Mouse (Mus musculus) MEL (cell line): Measurements from ENCODE around the gene Slc37a4. TPM values are rescaled to one million over a fixed set of nuclear protein-coding genes. Genes with fewer than 3 reads are reported as not detected.

Experiments used
- DNase-seq: peaks from one replicate; pipeline ENCODE4 v3.0.0; 2011; ENCODE audit warnings: low read depth, low spot score
- H3K27ac ChIP-seq: 2 replicates; pipeline ENCODE4 v1.5.1; 2012; ENCODE audit warnings: low read depth, mild to moderate bottlenecking, control low read depth, low read length, moderate library complexity; ENCODE audit not compliant: control insufficient read depth
- H3K27me3 ChIP-seq, 2 experiments: fragments of 150-350 bp in 1 of 2; sonication (generic) in 1 of 2; 2 replicates each; pipeline ENCODE4 v1.6.1; 2012; ENCODE audit warnings: low read length in 2 of 2, mild to moderate bottlenecking in 2 of 2, improper control_type of control experiment in 1 of 2, moderate library complexity in 1 of 2; ENCODE audit not compliant: insufficient read depth in 2 of 2, control insufficient read depth in 1 of 2
- H3K36me3 ChIP-seq, 2 experiments: 2 replicates each; pipeline ENCODE4 v1.6.1; 2012 to 2014; ENCODE audit warnings: low read length in 2 of 2, improper control_type of control experiment in 1 of 2, inconsistent platforms in 1 of 2, mild to moderate bottlenecking in 1 of 2; ENCODE audit not compliant: insufficient read depth in 2 of 2, control insufficient read depth in 1 of 2
- H3K4me1 ChIP-seq, 2 experiments: fragments of 150-350 bp in 1 of 2; sonication (generic) in 1 of 2; 2 replicates each; pipeline ENCODE4 v1.6.1; 2012; ENCODE audit warnings: low read length in 2 of 2, improper control_type of control experiment in 1 of 2, mild to moderate bottlenecking in 1 of 2; ENCODE audit not compliant: insufficient read depth in 2 of 2, control insufficient read depth in 1 of 2
- H3K4me3 ChIP-seq, 2 experiments: fragments of 150-350 bp in 1 of 2; sonication (generic) in 1 of 2; 2 replicates each; pipeline ENCODE4 v1.5.1; 2012; ENCODE audit warnings: low read depth in 2 of 2, low read length in 2 of 2, mild to moderate bottlenecking in 2 of 2, moderate library complexity in 2 of 2, control low read depth in 1 of 2, improper control_type of control experiment in 1 of 2; ENCODE audit not compliant: control insufficient read depth in 1 of 2, insufficient read depth in 1 of 2
- H3K79me2 ChIP-seq: 2 replicates; pipeline ENCODE4 v1.6.1; 2012; ENCODE audit warnings: mild to moderate bottlenecking, low read length, moderate library complexity; ENCODE audit not compliant: control insufficient read depth, poor library complexity, insufficient read depth
- H3K9ac ChIP-seq: 2 replicates; pipeline ENCODE4 v1.6.1; 2012; ENCODE audit warnings: low read depth, mild to moderate bottlenecking, control low read depth, low read length, moderate library complexity; ENCODE audit not compliant: control insufficient read depth, poor library complexity, severe bottlenecking
- H3K9me3 ChIP-seq: fragments of 150-350 bp; sonication (generic); replicated peaks from 2 replicates; pipeline ENCODE4 v1.6.1; 2012; ENCODE audit warnings: mild to moderate bottlenecking, low read length, improper control_type of control experiment, moderate library complexity; ENCODE audit not compliant: insufficient read depth
- CTCF ChIP-seq, 3 experiments: IDR thresholded peaks in 2 of 3; conservative IDR thresholded peaks in 1 of 3; 2 replicates each; pipeline ENCODE4 v1.5.1; 2011 to 2012; ENCODE audit warnings: low read length in 3 of 3, low read depth in 2 of 3, mild to moderate bottlenecking in 2 of 3, improper control_type of control experiment in 1 of 3, inconsistent platforms in 1 of 3, mixed read lengths in 1 of 3, moderate library complexity in 1 of 3; ENCODE audit not compliant: control insufficient read depth in 1 of 3, insufficient read depth in 1 of 3, poor library complexity in 1 of 3, severe bottlenecking in 1 of 3
- MEF2A ChIP-seq: IDR thresholded peaks from 2 replicates; pipeline ENCODE4 v1.6.1; 2014; ENCODE audit warnings: low read depth, mild to moderate bottlenecking, inconsistent platforms, low read length, improper control_type of control experiment; ENCODE audit not compliant: poor library complexity, insufficient replicate concordance, severe bottlenecking; ENCODE audit errors: extremely low read depth
- RAD21 ChIP-seq: IDR thresholded peaks from 2 replicates; pipeline ENCODE4 v1.6.1; 2011; ENCODE audit warnings: mild to moderate bottlenecking, low read depth, low read length, improper control_type of control experiment
- RCOR1 ChIP-seq: IDR thresholded peaks from 2 replicates; pipeline ENCODE4 v1.6.1; 2012; ENCODE audit warnings: low read depth, mild to moderate bottlenecking, inconsistent platforms, low read length, improper control_type of control experiment
- SMC3 ChIP-seq: IDR thresholded peaks from 2 replicates; pipeline ENCODE4 v1.6.1; 2011; ENCODE audit warnings: low read depth, low read length, improper control_type of control experiment
- TBP ChIP-seq: IDR thresholded peaks from 2 replicates; pipeline ENCODE4 v1.8.0; 2011; ENCODE audit warnings: low read depth, low read length, improper control_type of control experiment
- USF1 ChIP-seq: IDR thresholded peaks from 2 replicates; pipeline ENCODE4 v1.6.1; 2014; ENCODE audit warnings: low read depth, mild to moderate bottlenecking, inconsistent platforms, low read length, improper control_type of control experiment, moderate library complexity
- polyA plus RNA-seq, 2 experiments: library from polyadenylated mRNA; stranded (reverse) in 1 of 2; unstranded in 1 of 2; fragments of >175 nt in 1 of 2; fragments of >200 nt in 1 of 2; gene quantifications; 2 replicates each; pipeline versions ENCODE4 v1.2.1 to v1.2.4; 2012; ENCODE audit warnings: low replicate concordance in 2 of 2, low read depth in 1 of 2; ENCODE audit not compliant: insufficient read length in 2 of 2, insufficient read depth in 1 of 2, missing spikeins in 1 of 2
- total RNA-seq: library from RNA; depleted of rRNA; stranded (reverse); fragments of 300-350 nt; gene quantifications from 2 replicates; pipeline ENCODE4 v1.2.3, GENCODE M21; 2012; rRNA removed

The Slc37a4 gene
- total and polyA plus RNA-seq, 3 experiments: 29.0 to 35.3 TPM; not detected in 1

- no peak overlapping the region for H3K27ac ChIP-seq
- no peaks in the 10 kb centered on the region for H3K9me3 ChIP-seq
- H3K9ac ChIP-seq: no peak overlapping the region
- no peaks in the 10 kb centered on the region for H3K27me3 ChIP-seq
- H3K4me3 ChIP-seq: no peak overlapping the region
- DNase-seq: peak; percentile 39
- peaks cover 0 to 3% of the 10 kb centered on the region in 2 experiments; a peak in 1 of 4 replicates for H3K4me1 ChIP-seq
- no peak for TF ChIP-seq MEF2A
- peak; percentile 39 for TF ChIP-seq RAD21
- TF ChIP-seq SMC3: peak; percentile 52
- TF ChIP-seq USF1: no peak
- peak; percentile 46 to 64 (median 59); a peak in 5 of 6 replicates for TF ChIP-seq CTCF (IDR thresholded peaks at IDR 0.05 in 2 of 3, conservative IDR thresholded peaks at IDR 0.05 in 1 of 3; ENCODE audit: control insufficient read depth in 1 of 3, insufficient read depth in 1 of 3, low read depth in 2 of 3, low read length in 3 of 3, poor library complexity in 1 of 3, severe bottlenecking in 1 of 3)
- TF ChIP-seq RCOR1: no peak
- no peak for TF ChIP-seq TBP
- no peaks in the 10 kb centered on the region for H3K79me2 ChIP-seq
- H3K36me3 ChIP-seq: no peaks in the 10 kb centered on the region
These were observed 53.7 kb downstream of the Slc37a4 start for GRCm38 (mm10) chr9:44450387-44450786.

Other genes starting within 250 kb of the Slc37a4 start
- 9.1 and 14.9 TPM in 2 replicates for gene Cbl, start 162.8 kb upstream of the Slc37a4 start, total RNA-seq
- gene Cbl, start 162.8 kb upstream of the Slc37a4 start, polyA plus RNA-seq: 10 to 100 TPM; 36.8 to 41.1 TPM
- not detected in 2 replicates for gene Ccdc153, start 156.2 kb upstream of the Slc37a4 start, total RNA-seq
- not detected for gene Ccdc153, start 156.2 kb upstream of the Slc37a4 start, polyA plus RNA-seq
- not detected in 2 replicates for gene Pdzd3, start 145.4 kb upstream of the Slc37a4 start, total RNA-seq
- gene Pdzd3, start 145.4 kb upstream of the Slc37a4 start, polyA plus RNA-seq: under 1 TPM in 1 of 2 experiments, not detected in 1; 0.06 TPM
- 1.2 and 1.5 TPM in 2 replicates for gene Nlrx1, start 128.3 kb upstream of the Slc37a4 start, total RNA-seq
- 1 to 10 TPM in 1 of 2 experiments, not detected in 1; 7.0 TPM for gene Nlrx1, start 128.3 kb upstream of the Slc37a4 start, polyA plus RNA-seq
- 2.5 and 4.1 TPM in 2 replicates for gene Abcg4, start 108.2 kb upstream of the Slc37a4 start, total RNA-seq
- 10 to 100 TPM in 1 of 2 experiments, not detected in 1; 17.1 TPM for gene Abcg4, start 108.2 kb upstream of the Slc37a4 start, polyA plus RNA-seq
- 14.3 and 16.4 TPM in 2 replicates for gene Hinfp, start 91.2 kb upstream of the Slc37a4 start, total RNA-seq
- gene Hinfp, start 91.2 kb upstream of the Slc37a4 start, polyA plus RNA-seq: 10 to 100 TPM in 1 of 2 experiments, not detected in 1; 31.3 TPM
- gene C2cd2l, start 76.6 kb upstream of the Slc37a4 start, total RNA-seq: 4.3 and 4.7 TPM in 2 replicates
- 10 to 100 TPM in 1 of 2 experiments, not detected in 1; 10.9 TPM for gene C2cd2l, start 76.6 kb upstream of the Slc37a4 start, polyA plus RNA-seq
- 12.7 and 14.9 TPM in 2 replicates for gene Dpagt1, start 70.8 kb upstream of the Slc37a4 start, total RNA-seq
- gene Dpagt1, start 70.8 kb upstream of the Slc37a4 start, polyA plus RNA-seq: 10 to 100 TPM in 1 of 2 experiments, not detected in 1; 43.5 TPM
- gene H2afx, start 62.2 kb upstream of the Slc37a4 start, total RNA-seq: 805 and 828 TPM in 2 replicates
- 10 to 100 TPM in 1 of 2 experiments, not detected in 1; 89.6 TPM for gene H2afx, start 62.2 kb upstream of the Slc37a4 start, polyA plus RNA-seq
- gene Hmbs, start 52.6 kb upstream of the Slc37a4 start, total RNA-seq: 110 and 145 TPM in 2 replicates
- gene Hmbs, start 52.6 kb upstream of the Slc37a4 start, polyA plus RNA-seq: 100 to 1,000 TPM in 1 of 2 experiments, not detected in 1; 138 TPM
- 18.4 and 18.6 TPM in 2 replicates for gene Vps11, start 35.2 kb upstream of the Slc37a4 start, total RNA-seq
- gene Vps11, start 35.2 kb upstream of the Slc37a4 start, polyA plus RNA-seq: 10 to 100 TPM in 1 of 2 experiments, not detected in 1; 27.1 TPM
- 137 and 186 TPM in 2 replicates for gene Hyou1, start 17.4 kb upstream of the Slc37a4 start, total RNA-seq
- gene Hyou1, start 17.4 kb upstream of the Slc37a4 start, polyA plus RNA-seq: 100 to 1,000 TPM in 1 of 2 experiments, not detected in 1; 160 TPM
- 2,496 and 2,743 TPM in 2 replicates for gene Rps25, start 10.3 kb downstream of the Slc37a4 start, total RNA-seq
- 1,000 to 10,000 TPM in 1 of 2 experiments, not detected in 1; 3,114 TPM for gene Rps25, start 10.3 kb downstream of the Slc37a4 start, polyA plus RNA-seq
- 121 and 140 TPM in 2 replicates for gene Trappc4, start 10.7 kb downstream of the Slc37a4 start, total RNA-seq
- gene Trappc4, start 10.7 kb downstream of the Slc37a4 start, polyA plus RNA-seq: 100 to 1,000 TPM in 1 of 2 experiments, not detected in 1; 129 TPM
- gene Ccdc84, start 21.7 kb downstream of the Slc37a4 start, total RNA-seq: 13.2 and 18.7 TPM in 2 replicates
- gene Ccdc84, start 21.7 kb downstream of the Slc37a4 start, polyA plus RNA-seq: 10 to 100 TPM in 1 of 2 experiments, not detected in 1; 18.0 TPM
- 0.08 TPM in 1 of 2 replicates, not detected in the other for gene Foxr1, start 44.3 kb downstream of the Slc37a4 start, total RNA-seq
- gene Foxr1, start 44.3 kb downstream of the Slc37a4 start, polyA plus RNA-seq: under 1 TPM in 1 of 2 experiments, not detected in 1; 0.07 TPM
- gene Upk2, start 58.1 kb downstream of the Slc37a4 start, total RNA-seq: not detected in 2 replicates
- gene Upk2, start 58.1 kb downstream of the Slc37a4 start, polyA plus RNA-seq: not detected
- gene Bcl9l, start 86.0 kb downstream of the Slc37a4 start, total RNA-seq: 0.58 and 0.78 TPM in 2 replicates
- gene Bcl9l, start 86.0 kb downstream of the Slc37a4 start, polyA plus RNA-seq: 1 to 10 TPM in 1 of 2 experiments, not detected in 1; 5.1 TPM
- not detected in 2 replicates for gene Cxcr5, start 165.0 kb downstream of the Slc37a4 start, total RNA-seq
- gene Cxcr5, start 165.0 kb downstream of the Slc37a4 start, polyA plus RNA-seq: under 1 TPM in 1 of 2 experiments, not detected in 1; 0.18 TPM
- 35.9 and 44.6 TPM in 2 replicates for gene Ddx6, start 208.0 kb downstream of the Slc37a4 start, total RNA-seq
- gene Ddx6, start 208.0 kb downstream of the Slc37a4 start, polyA plus RNA-seq: 10 to 100 TPM; 41.9 to 96.5 TPM